Mouse (Mus musculus) embryonic facial prominence, embryonic 11.5 days (tissue): ENCODE results near the gene Gskip. TPM values are rescaled to one million over a fixed set of nuclear protein-coding genes. Genes with fewer than 3 reads are reported as not detected.

Experiments
- ATAC-seq: fragments of 200-750 bp; cut with Nextera tagmentation; replicated peaks from 2 replicates; pipeline ENCODE4 v1.8.0; 2017; ENCODE audit warnings: low read depth; ENCODE audit not compliant: insufficient number of reproducible peaks, low FRiP score, low TSS enrichment
- DNase-seq: peaks from one replicate; pipeline ENCODE4 v3.0.0-alpha.2; 2015; ENCODE audit warnings: low spot score
- H3K27ac ChIP-seq: fragments of 300-500 bp; sonication (generic); replicated peaks from 2 replicates; pipeline ENCODE4 v1.5.1; 2014; ENCODE audit warnings: mild to moderate bottlenecking, low read depth, low read length, control low read depth
- H3K27me3 ChIP-seq: fragments of 300-500 bp; sonication (generic); 2 replicates; pipeline ENCODE4 v1.6.1; 2014; ENCODE audit warnings: mild to moderate bottlenecking, low read length, moderate library complexity, mixed read lengths; ENCODE audit not compliant: control insufficient read depth, insufficient read depth
- H3K36me3 ChIP-seq: fragments of 300-500 bp; sonication (generic); replicated peaks from 2 replicates; pipeline ENCODE4 v1.6.1; 2014; ENCODE audit warnings: low read depth, mild to moderate bottlenecking, low read length, moderate library complexity, mixed read lengths; ENCODE audit not compliant: control insufficient read depth, insufficient read depth
- H3K4me1 ChIP-seq: fragments of 300-500 bp; sonication (generic); 2 replicates; pipeline ENCODE4 v1.6.1; 2014; ENCODE audit warnings: low read length, mixed read lengths; ENCODE audit not compliant: control insufficient read depth, insufficient read depth
- H3K4me2 ChIP-seq: fragments of 300-500 bp; sonication (generic); 2 replicates; pipeline ENCODE4 v1.6.1; 2014; ENCODE audit warnings: low read depth, mild to moderate bottlenecking, control low read depth, low read length, moderate library complexity
- H3K4me3 ChIP-seq: fragments of 300-500 bp; sonication (generic); 2 replicates; pipeline ENCODE4 v1.5.1; 2014; ENCODE audit warnings: low read depth, low read length, control low read depth
- H3K9ac ChIP-seq: fragments of 300-500 bp; sonication (generic); replicated peaks from 2 replicates; pipeline ENCODE4 v1.6.1; 2014; ENCODE audit warnings: mild to moderate bottlenecking, control low read depth, low read length
- H3K9me3 ChIP-seq: fragments of 300-500 bp; sonication (generic); replicated peaks from 2 replicates; pipeline ENCODE4 v1.6.1; 2016; ENCODE audit warnings: mild to moderate bottlenecking, low read length, inconsistent platforms, mixed read lengths; ENCODE audit not compliant: control insufficient read depth
- WGBS: fragments of 180-500 bp; shearing (Covaris S2); extraction: QIAGEN DNeasy Blood & Tissue Kit; methylation state at CpG from one replicate; pipeline ENCODE4 v1.1.7; 2014; 5-methylcytosine and 5-hydroxymethylcytosine counted together
- polyA plus RNA-seq: library from polyadenylated mRNA; unstranded; fragments of >200 nt; fragmentation: Nextera tagmentation; extraction: Ambion mirVana; gene quantifications from 2 replicates; pipeline ENCODE4 v1.2.1, GENCODE M21; 2014

Gene Gskip
- polyA plus RNA-seq, 1 experiment from 2014 or later, result 34.5 TPM

- Histone ChIP-seq H3K9ac (no peak overlapping the region), H3K4me1 (no peaks in the 10 kb centered on the region), H3K36me3 (no peaks in the 10 kb centered on the region), H3K27me3 (no peaks in the 10 kb centered on the region), H3K4me2 (no peak overlapping the region), H3K27ac (no peak overlapping the region), H3K4me3 (no peak overlapping the region), H3K9me3 (no peaks in the 10 kb centered on the region)
- ATAC-seq (no peak), DNase-seq (no peak)
- 88% methylated on average over 3 of the region's 3 CpGs for WGBS
Measured at GRCm38 (mm10) chr12:105727268-105727667, 42.6 kb downstream of the Gskip start.

GRCm38 (mm10) chr12:105727964-105728363 is 43.3 kb downstream of the Gskip start:
- DNase-seq (peak; percentile 59), ATAC-seq (no peak)
- Histone ChIP-seq H3K4me2 (no peak overlapping the region), H3K4me3 (no peak overlapping the region), H3K9me3 (no peaks in the 10 kb centered on the region), H3K27me3 (no peaks in the 10 kb centered on the region), H3K4me1 (no peaks in the 10 kb centered on the region), H3K36me3 (no peaks in the 10 kb centered on the region), H3K9ac (no peak overlapping the region), H3K27ac (no peak overlapping the region)
- 26% methylated on average over 8 of the region's 8 CpGs for WGBS

- ATAC-seq (no peak), DNase-seq (no peak)
- Histone ChIP-seq H3K9me3 (no peaks in the 10 kb centered on the region), H3K4me3 (no peak overlapping the region), H3K4me2 (no peak overlapping the region), H3K36me3 (no peaks in the 10 kb centered on the region), H3K9ac (no peak overlapping the region), H3K27ac (no peak overlapping the region), H3K4me1 (no peaks in the 10 kb centered on the region), H3K27me3 (no peaks in the 10 kb centered on the region)
- WGBS, result 82% methylated on average over 6 of the region's 6 CpGs
Measured at GRCm38 (mm10) chr12:105730851-105731460, 46.3 kb downstream of the Gskip start.

- H3K36me3 ChIP-seq, result no peaks in the 10 kb centered on the region
- H3K9ac ChIP-seq, result no peak overlapping the region
- DNase-seq, result no peak
- no peak overlapping the region for H3K4me2 ChIP-seq
- WGBS, result 81% methylated on average over 9 of the region's 9 CpGs
- ATAC-seq, result no peak
- H3K9me3 ChIP-seq, result no peaks in the 10 kb centered on the region
- H3K4me3 ChIP-seq, result no peak overlapping the region
- H3K27me3 ChIP-seq, result no peaks in the 10 kb centered on the region
- no peak overlapping the region for H3K27ac ChIP-seq
- H3K4me1 ChIP-seq, result no peaks in the 10 kb centered on the region
Measured at GRCm38 (mm10) chr12:105733370-105734159, 48.9 kb downstream of the Gskip start.

- DNase-seq (no peak), ATAC-seq (no peak)
- H3K4me1 ChIP-seq, result no peaks in the 10 kb centered on the region
- no peaks in the 10 kb centered on the region for H3K9me3 ChIP-seq
- 62% methylated on average over 7 of the region's 7 CpGs for WGBS
- no peaks in the 10 kb centered on the region for H3K36me3 ChIP-seq
- no peak overlapping the region for H3K4me2 ChIP-seq
- H3K9ac ChIP-seq, result no peak overlapping the region
- no peaks in the 10 kb centered on the region for H3K27me3 ChIP-seq
- H3K4me3 ChIP-seq, result no peak overlapping the region
- H3K27ac ChIP-seq, result no peak overlapping the region
Measured at GRCm38 (mm10) chr12:105735226-105735888, 50.7 kb downstream of the Gskip start.

GRCm38 (mm10) chr12:105735889-105736251 is 51.2 kb downstream of the Gskip start:
- ATAC-seq (no peak), DNase-seq (no peak)
- Histone ChIP-seq H3K27ac (no peak overlapping the region), H3K9ac (no peak overlapping the region), H3K4me1 (no peaks in the 10 kb centered on the region), H3K36me3 (no peaks in the 10 kb centered on the region), H3K27me3 (no peaks in the 10 kb centered on the region), H3K4me2 (no peak overlapping the region), H3K9me3 (no peaks in the 10 kb centered on the region), H3K4me3 (no peak overlapping the region)
- WGBS, result 81% methylated on average over 6 of the region's 6 CpGs

GRCm38 (mm10) chr12:105738316-105739096 is 53.9 kb downstream of the Gskip start:
- no peaks in the 10 kb centered on the region for H3K9me3 ChIP-seq
- no peak for ATAC-seq
- H3K4me1 ChIP-seq, result no peaks in the 10 kb centered on the region
- H3K36me3 ChIP-seq, result no peaks in the 10 kb centered on the region
- no peak overlapping the region for H3K4me3 ChIP-seq
- H3K27me3 ChIP-seq, result no peaks in the 10 kb centered on the region
- H3K9ac ChIP-seq, result no peak overlapping the region
- WGBS, result 69% methylated on average over 15 of the region's 15 CpGs
- H3K4me2 ChIP-seq, result no peak overlapping the region
- DNase-seq, result no peak
- no peak overlapping the region for H3K27ac ChIP-seq
